Mouse (Mus musculus) hindbrain, embryonic 13.5 days (tissue): Measurements from ENCODE around the gene Col15a1. TPM values are rescaled to one million over a fixed set of nuclear protein-coding genes. Genes with fewer than 3 reads are reported as not detected.

Experiments
- ATAC-seq: fragments of 200-750 bp; cut with Nextera tagmentation; 2 replicates; pipeline ENCODE4 v1.8.0; 2017; ENCODE audit warnings: moderate TSS enrichment; ENCODE audit not compliant: low FRiP score
- H3K27ac ChIP-seq: fragments of 300-500 bp; sonication (generic); 2 replicates; pipeline ENCODE4 v1.5.1; 2015; ENCODE audit warnings: inconsistent platforms, mild to moderate bottlenecking, moderate library complexity
- H3K27me3 ChIP-seq: fragments of 300-500 bp; sonication (generic); 2 replicates; pipeline ENCODE4 v1.6.1; 2015; ENCODE audit warnings: mild to moderate bottlenecking, inconsistent platforms
- H3K36me3 ChIP-seq: fragments of 300-500 bp; sonication (generic); 2 replicates; pipeline ENCODE4 v1.6.1; 2015; ENCODE audit warnings: mild to moderate bottlenecking, inconsistent platforms
- H3K4me1 ChIP-seq: fragments of 300-500 bp; sonication (generic); replicated peaks from 2 replicates; pipeline ENCODE4 v1.6.1; 2015; ENCODE audit warnings: inconsistent platforms
- H3K4me2 ChIP-seq: fragments of 300-500 bp; sonication (generic); 2 replicates; pipeline ENCODE4 v1.6.1; 2015; ENCODE audit warnings: inconsistent platforms, mild to moderate bottlenecking, moderate library complexity
- H3K4me3 ChIP-seq: fragments of 300-500 bp; sonication (generic); 2 replicates; pipeline ENCODE4 v1.5.1; 2015; ENCODE audit warnings: mild to moderate bottlenecking, inconsistent platforms
- H3K9ac ChIP-seq: fragments of 300-500 bp; sonication (generic); 2 replicates; pipeline ENCODE4 v1.6.1; 2015; ENCODE audit warnings: mild to moderate bottlenecking, inconsistent platforms
- H3K9me3 ChIP-seq: fragments of 300-500 bp; sonication (generic); 2 replicates; pipeline ENCODE4 v1.6.1; 2016; ENCODE audit warnings: inconsistent platforms
- WGBS: fragments of 180-500 bp; shearing (Covaris S2); methylation state at CpG from one replicate; pipeline ENCODE4 v1.1.7; 2015; 5-methylcytosine and 5-hydroxymethylcytosine counted together
- polyA plus RNA-seq: library from polyadenylated mRNA; unstranded; fragments of >200 nt; fragmentation: Nextera tagmentation; extraction: Ambion mirVana; gene quantifications from 2 replicates; pipeline ENCODE4 v1.2.1, GENCODE M21; 2015

The Col15a1 gene
- polyA plus RNA-seq, 1 experiment from 2014 or later = 3.7 TPM

GRCm38 (mm10) chr4:47249193-47249592 is 41.2 kb downstream of the Col15a1 start:
- Histone ChIP-seq H3K27ac (no peak overlapping the region), H3K9ac (no peak overlapping the region), H3K27me3 (no peaks in the 10 kb centered on the region), H3K4me2 (no peak overlapping the region), H3K4me3 (no peak overlapping the region), H3K9me3 (no peaks in the 10 kb centered on the region), H3K4me1 (peaks cover under 1% of the 10 kb centered on the region; the same call in 1 of the 2 replicates), H3K36me3 (no peaks in the 10 kb centered on the region)
- 92% methylated on average over 6 of the region's 6 CpGs for WGBS
- no peak for ATAC-seq

- no peaks in the 10 kb centered on the region for H3K27me3 ChIP-seq
- no peaks in the 10 kb centered on the region for H3K9me3 ChIP-seq
- H3K4me1 ChIP-seq = no peaks in the 10 kb centered on the region
- H3K27ac ChIP-seq = no peak overlapping the region
- 52% methylated on average over 5 of the region's 5 CpGs for WGBS
- ATAC-seq = no peak
- H3K4me3 ChIP-seq = no peak overlapping the region
- no peak overlapping the region for H3K9ac ChIP-seq
- H3K4me2 ChIP-seq = no peak overlapping the region
- H3K36me3 ChIP-seq = no peaks in the 10 kb centered on the region
Measured at GRCm38 (mm10) chr4:47251069-47251468, 43.1 kb downstream of the Col15a1 start.

- Histone ChIP-seq H3K36me3 (no peaks in the 10 kb centered on the region), H3K27me3 (no peaks in the 10 kb centered on the region), H3K4me1 (no peaks in the 10 kb centered on the region), H3K27ac (no peak overlapping the region), H3K9ac (no peak overlapping the region), H3K4me3 (no peak overlapping the region), H3K4me2 (no peak overlapping the region), H3K9me3 (no peaks in the 10 kb centered on the region)
- ATAC-seq = no peak
- WGBS = 88% methylated on average over 11 of the region's 11 CpGs
Measured at GRCm38 (mm10) chr4:47251693-47252435, 43.9 kb downstream of the Col15a1 start.

GRCm38 (mm10) chr4:47252627-47253026 is 44.7 kb downstream of the Col15a1 start:
- no peak overlapping the region for H3K9ac ChIP-seq
- H3K27ac ChIP-seq = no peak overlapping the region
- WGBS = 91% methylated on average over 3 of the region's 3 CpGs
- H3K4me1 ChIP-seq = no peaks in the 10 kb centered on the region
- H3K9me3 ChIP-seq = no peaks in the 10 kb centered on the region
- H3K4me3 ChIP-seq = no peak overlapping the region
- H3K36me3 ChIP-seq = no peaks in the 10 kb centered on the region
- no peak for ATAC-seq
- H3K27me3 ChIP-seq = no peaks in the 10 kb centered on the region
- no peak overlapping the region for H3K4me2 ChIP-seq

- ATAC-seq = no peak
- H3K27ac ChIP-seq = no peak overlapping the region
- WGBS = 41% methylated on average over 4 of the region's 4 CpGs
Measured at GRCm38 (mm10) chr4:47255641-47256040, 47.7 kb downstream of the Col15a1 start.

GRCm38 (mm10) chr4:47258201-47258600 is 50.2 kb downstream of the Col15a1 start:
- Histone ChIP-seq H3K27ac (no peak overlapping the region), H3K4me1 (no peaks in the 10 kb centered on the region), H3K36me3 (no peaks in the 10 kb centered on the region), H3K4me3 (no peak overlapping the region), H3K9ac (no peak overlapping the region), H3K9me3 (no peaks in the 10 kb centered on the region), H3K27me3 (no peaks in the 10 kb centered on the region), H3K4me2 (no peak overlapping the region)
- WGBS = 86% methylated on average over 3 of the region's 3 CpGs
- ATAC-seq = no peak

More at GRCm38 (mm10) chr4:47255641-47256040, 47.7 kb downstream of the Col15a1 start:
- Histone ChIP-seq H3K27me3 (no peaks in the 10 kb centered on the region), H3K9ac (no peak overlapping the region), H3K4me1 (no peaks in the 10 kb centered on the region), H3K9me3 (no peaks in the 10 kb centered on the region), H3K4me2 (no peak overlapping the region), H3K36me3 (no peaks in the 10 kb centered on the region), H3K4me3 (no peak overlapping the region)

- no peaks in the 10 kb centered on the region for H3K36me3 ChIP-seq
- no peak overlapping the region for H3K4me3 ChIP-seq
- H3K4me1 ChIP-seq = no peaks in the 10 kb centered on the region
- H3K4me2 ChIP-seq = no peak overlapping the region
- H3K9me3 ChIP-seq = no peaks in the 10 kb centered on the region
- 81% methylated on average over 6 of the region's 6 CpGs for WGBS
- H3K9ac ChIP-seq = no peak overlapping the region
- no peaks in the 10 kb centered on the region for H3K27me3 ChIP-seq
- no peak for ATAC-seq
- H3K27ac ChIP-seq = no peak overlapping the region
Measured at GRCm38 (mm10) chr4:47261049-47261448, 53.1 kb downstream of the Col15a1 start.

- H3K4me1 ChIP-seq = no peaks in the 10 kb centered on the region
- no peaks in the 10 kb centered on the region for H3K27me3 ChIP-seq
- 74% methylated on average over 5 of the region's 5 CpGs for WGBS
- no peak for ATAC-seq
- H3K9ac ChIP-seq = no peak overlapping the region
- no peaks in the 10 kb centered on the region for H3K36me3 ChIP-seq
- no peaks in the 10 kb centered on the region for H3K9me3 ChIP-seq
- H3K27ac ChIP-seq = no peak overlapping the region
- no peak overlapping the region for H3K4me2 ChIP-seq
- no peak overlapping the region for H3K4me3 ChIP-seq
Measured at GRCm38 (mm10) chr4:47261919-47262318, 54.0 kb downstream of the Col15a1 start.

- no peaks in the 10 kb centered on the region for H3K36me3 ChIP-seq
- 85% methylated on average over 5 of the region's 5 CpGs for WGBS
- ATAC-seq = no peak
Measured at GRCm38 (mm10) chr4:47265555-47265954, 57.6 kb downstream of the Col15a1 start.

GRCm38 (mm10) chr4:47272452-47273130 is 64.6 kb downstream of the Col15a1 start:
- H3K4me3 ChIP-seq = no peak overlapping the region
- H3K4me2 ChIP-seq = no peak overlapping the region
- peaks cover 11% of the 10 kb centered on the region for H3K4me1 ChIP-seq
- no peak overlapping the region for H3K27ac ChIP-seq
- no peaks in the 10 kb centered on the region for H3K27me3 ChIP-seq
- WGBS = 82% methylated on average over 9 of the region's 9 CpGs
- ATAC-seq = no peak
- no peaks in the 10 kb centered on the region for H3K9me3 ChIP-seq
- no peaks in the 10 kb centered on the region for H3K36me3 ChIP-seq
- no peak overlapping the region for H3K9ac ChIP-seq

More at GRCm38 (mm10) chr4:47265555-47265954, 57.6 kb downstream of the Col15a1 start:
- Histone ChIP-seq H3K27me3 (no peaks in the 10 kb centered on the region), H3K9ac (no peak overlapping the region), H3K4me1 (peaks cover 11% of the 10 kb centered on the region), H3K4me3 (no peak overlapping the region), H3K9me3 (no peaks in the 10 kb centered on the region), H3K27ac (no peak overlapping the region), H3K4me2 (no peak overlapping the region)

- H3K4me3 ChIP-seq = no peak overlapping the region
- 0 out of 2 replicates have a peak, but pooled peaks cover 4% of the 10 kb centered on the region for H3K27me3 ChIP-seq
- WGBS = 92% methylated on average over 8 of the region's 8 CpGs
Measured at GRCm38 (mm10) chr4:47273795-47274194, 65.8 kb downstream of the Col15a1 start.

GRCm38 (mm10) chr4:47274911-47275310 is 67.0 kb downstream of the Col15a1 start:
- Histone ChIP-seq H3K9me3 (no peaks in the 10 kb centered on the region), H3K4me3 (no peak overlapping the region), H3K27me3 (0 out of 2 replicates have a peak, but pooled peaks cover 6% of the 10 kb centered on the region), H3K27ac (no peak overlapping the region), H3K4me1 (peaks cover 22% of the 10 kb centered on the region), H3K36me3 (no peaks in the 10 kb centered on the region), H3K4me2 (no peak overlapping the region), H3K9ac (no peak overlapping the region)
- ATAC-seq = no peak
- 93% methylated on average over 2 of the region's 2 CpGs for WGBS

More at GRCm38 (mm10) chr4:47273795-47274194, 65.8 kb downstream of the Col15a1 start:
- no peak overlapping the region for H3K27ac ChIP-seq
- H3K4me2 ChIP-seq = no peak overlapping the region
- peaks cover 16% of the 10 kb centered on the region for H3K4me1 ChIP-seq
- ATAC-seq = no peak
- H3K9me3 ChIP-seq = no peaks in the 10 kb centered on the region
- no peak overlapping the region for H3K9ac ChIP-seq
- no peaks in the 10 kb centered on the region for H3K36me3 ChIP-seq
